Mouse (Mus musculus): ENCODE data around the gene Plekho1. TPM values are rescaled to one million over a fixed set of nuclear protein-coding genes. Genes with fewer than 3 reads are reported as not detected.
"Not testable (repeated sequence)": the region's sequence is repeated elsewhere in the genome, so short reads cannot be mapped to it uniquely, and the experiment has no call there.

The Plekho1 gene
- 76.1 and 80.8 TPM in 2 replicates for polyA plus RNA-seq (2016; fragmentation: Nextera tagmentation; extraction: Ambion mirVana)

GRCm38 (mm10) chr3:95995802-95996428 is at the start of gene Plekho1:
Plekho1 (minus strand) TSS chr3:95996001.
- peak within 1 kb of the TSS; percentile 99 for H3K9ac ChIP-seq
- peaks cover 18% of the 10 kb centered on the region for H3K36me3 ChIP-seq
- H3K27me3 ChIP-seq (replicated peaks), result no peaks in the 10 kb centered on the region
- peak; percentile 58 for ATAC-seq (ENCODE audit: insufficient number of reproducible peaks, low FRiP score)
- peak within 1 kb of the TSS; percentile 84 for H3K4me2 ChIP-seq
- H3K4me3 ChIP-seq, result peak within 1 kb of the TSS; percentile 94
- no peaks in the 10 kb centered on the region for H3K9me3 ChIP-seq (replicated peaks)
- peaks cover 65% of the 10 kb centered on the region for H3K4me1 ChIP-seq (replicated peaks)
- under 1% methylated on average over 77 of the region's 84 CpGs for WGBS
- peak within 1 kb of the TSS; percentile 100 for H3K27ac ChIP-seq (ENCODE audit: poor library complexity, severe bottlenecking)

- H3K9ac ChIP-seq; H3K27ac ChIP-seq (ENCODE audit: poor library complexity, severe bottlenecking); ATAC-seq (ENCODE audit: insufficient number of reproducible peaks, low FRiP score); H3K4me3 ChIP-seq; H3K27me3 ChIP-seq (replicated peaks); H3K4me2 ChIP-seq; H3K4me1 ChIP-seq (replicated peaks); H3K9me3 ChIP-seq (replicated peaks): not testable (repeated sequence)
- 86% methylated on average over 3 of the region's 3 CpGs for WGBS
- H3K36me3 ChIP-seq, result peaks cover 14% of the 10 kb centered on the region
These were observed 48.8 kb upstream of the Plekho1 start for GRCm38 (mm10) chr3:96044559-96044958.

- Histone ChIP-seq H3K9ac (no peak overlapping the region), H3K4me3 (no peak overlapping the region), H3K4me2 (no peak overlapping the region), H3K4me1 (replicated peaks) (peaks cover 9% of the 10 kb centered on the region), H3K36me3 (peaks cover 14% of the 10 kb centered on the region), H3K9me3 (replicated peaks) (no peaks in the 10 kb centered on the region), H3K27ac (ENCODE audit: poor library complexity, severe bottlenecking) (peak overlapping the region; percentile 56; the same call in 1 of the 2 replicates), H3K27me3 (replicated peaks) (no peaks in the 10 kb centered on the region)
- no peak for ATAC-seq (ENCODE audit: insufficient number of reproducible peaks, low FRiP score)
- 46% methylated on average over 1 of the region's 1 CpGs for WGBS
These were observed 47.3 kb upstream of the Plekho1 start for GRCm38 (mm10) chr3:96043104-96043503.

- H3K4me1 ChIP-seq (replicated peaks), result peaks cover 11% of the 10 kb centered on the region
- no peak for ATAC-seq (ENCODE audit: insufficient number of reproducible peaks, low FRiP score)
- H3K36me3 ChIP-seq, result peaks cover 11% of the 10 kb centered on the region
- no peak overlapping the region for H3K4me3 ChIP-seq
- H3K4me2 ChIP-seq, result no peak overlapping the region
- no peaks in the 10 kb centered on the region for H3K9me3 ChIP-seq (replicated peaks)
- no peak overlapping the region for H3K27ac ChIP-seq (ENCODE audit: poor library complexity, severe bottlenecking)
- H3K9ac ChIP-seq, result no peak overlapping the region
- WGBS, result 90% methylated on average over 6 of the region's 6 CpGs
- no peaks in the 10 kb centered on the region for H3K27me3 ChIP-seq (replicated peaks)
These were observed 45.3 kb upstream of the Plekho1 start for GRCm38 (mm10) chr3:96041079-96041478.

GRCm38 (mm10) chr3:96040663-96041006 is 44.8 kb upstream of the Plekho1 start:
- ATAC-seq (ENCODE audit: insufficient number of reproducible peaks, low FRiP score), result no peak
- Histone ChIP-seq H3K27me3 (replicated peaks) (no peaks in the 10 kb centered on the region), H3K36me3 (peaks cover 6% of the 10 kb centered on the region), H3K9me3 (replicated peaks) (no peaks in the 10 kb centered on the region), H3K4me3 (no peak overlapping the region), H3K9ac (no peak overlapping the region), H3K4me2 (no peak overlapping the region), H3K4me1 (replicated peaks) (peaks cover 12% of the 10 kb centered on the region), H3K27ac (ENCODE audit: poor library complexity, severe bottlenecking) (no peak overlapping the region)
- WGBS, result 89% methylated on average over 2 of the region's 2 CpGs

GRCm38 (mm10) chr3:96039857-96040662 is 44.3 kb upstream of the Plekho1 start:
- H3K4me2 ChIP-seq, result no peak overlapping the region
- no peaks in the 10 kb centered on the region for H3K9me3 ChIP-seq (replicated peaks)
- no peak for ATAC-seq (ENCODE audit: insufficient number of reproducible peaks, low FRiP score)
- no peak overlapping the region for H3K27ac ChIP-seq (ENCODE audit: poor library complexity, severe bottlenecking)
- no peak overlapping the region for H3K9ac ChIP-seq
- H3K27me3 ChIP-seq (replicated peaks), result no peaks in the 10 kb centered on the region
- peaks cover 18% of the 10 kb centered on the region for H3K4me1 ChIP-seq (replicated peaks)
- 78% methylated on average over 9 of the region's 9 CpGs for WGBS
- no peak overlapping the region for H3K4me3 ChIP-seq
- H3K36me3 ChIP-seq, result peaks cover under 1% of the 10 kb centered on the region

- no peak overlapping the region for H3K27ac ChIP-seq (ENCODE audit: poor library complexity, severe bottlenecking)
- 92% methylated on average over 4 of the region's 4 CpGs for WGBS
These were observed 43.0 kb upstream of the Plekho1 start for GRCm38 (mm10) chr3:96038851-96039250.

GRCm38 (mm10) chr3:96038156-96038555 is 42.4 kb upstream of the Plekho1 start:
- Histone ChIP-seq H3K36me3 (peaks cover 5% of the 10 kb centered on the region; the same call in 1 of the 2 replicates), H3K9me3 (replicated peaks) (no peaks in the 10 kb centered on the region), H3K9ac (no peak overlapping the region), H3K4me1 (replicated peaks) (peaks cover 23% of the 10 kb centered on the region), H3K27me3 (replicated peaks) (no peaks in the 10 kb centered on the region), H3K27ac (ENCODE audit: poor library complexity, severe bottlenecking) (no peak overlapping the region), H3K4me2 (no peak overlapping the region), H3K4me3 (no peak overlapping the region)
- WGBS, result 62% methylated on average over 5 of the region's 5 CpGs
- no peak for ATAC-seq (ENCODE audit: insufficient number of reproducible peaks, low FRiP score)

More at GRCm38 (mm10) chr3:96038851-96039250, 43.0 kb upstream of the Plekho1 start:
- Histone ChIP-seq H3K9ac (no peak overlapping the region), H3K27me3 (replicated peaks) (no peaks in the 10 kb centered on the region), H3K4me3 (no peak overlapping the region), H3K4me1 (replicated peaks) (peaks cover 26% of the 10 kb centered on the region), H3K4me2 (no peak overlapping the region), H3K36me3 (no peaks in the 10 kb centered on the region), H3K9me3 (replicated peaks) (no peaks in the 10 kb centered on the region)
- no peak for ATAC-seq (ENCODE audit: insufficient number of reproducible peaks, low FRiP score)

- Histone ChIP-seq H3K4me2 (no peak overlapping the region), H3K36me3 (peaks cover 10% of the 10 kb centered on the region), H3K4me1 (replicated peaks) (peaks cover 20% of the 10 kb centered on the region), H3K27me3 (replicated peaks) (no peaks in the 10 kb centered on the region), H3K4me3 (no peak overlapping the region), H3K27ac (ENCODE audit: poor library complexity, severe bottlenecking) (no peak overlapping the region), H3K9ac (no peak overlapping the region), H3K9me3 (replicated peaks) (no peaks in the 10 kb centered on the region)
- no peak for ATAC-seq (ENCODE audit: insufficient number of reproducible peaks, low FRiP score)
- 88% methylated on average over 6 of the region's 6 CpGs for WGBS
These were observed 41.0 kb upstream of the Plekho1 start for GRCm38 (mm10) chr3:96036796-96037195.

GRCm38 (mm10) chr3:96033046-96033445 is 37.2 kb upstream of the Plekho1 start:
- H3K9me3 ChIP-seq (replicated peaks), result no peaks in the 10 kb centered on the region

GRCm38 (mm10) chr3:96032652-96033017 is 36.8 kb upstream of the Plekho1 start:
- Histone ChIP-seq H3K4me2 (no peak overlapping the region), H3K27ac (ENCODE audit: poor library complexity, severe bottlenecking) (no peak overlapping the region), H3K4me3 (no peak overlapping the region), H3K27me3 (replicated peaks) (no peaks in the 10 kb centered on the region), H3K4me1 (replicated peaks) (peaks cover 15% of the 10 kb centered on the region), H3K36me3 (peaks cover 21% of the 10 kb centered on the region), H3K9me3 (replicated peaks) (no peaks in the 10 kb centered on the region), H3K9ac (no peak overlapping the region)
- no peak for ATAC-seq (ENCODE audit: insufficient number of reproducible peaks, low FRiP score)
- 88% methylated on average over 6 of the region's 6 CpGs for WGBS

More at GRCm38 (mm10) chr3:96033046-96033445, 37.2 kb upstream of the Plekho1 start:
- H3K4me2 ChIP-seq, result no peak overlapping the region
- WGBS, result 81% methylated on average over 4 of the region's 4 CpGs
- peaks cover 21% of the 10 kb centered on the region for H3K36me3 ChIP-seq
- H3K4me1 ChIP-seq (replicated peaks), result peaks cover 16% of the 10 kb centered on the region
- no peak overlapping the region for H3K4me3 ChIP-seq
- H3K9ac ChIP-seq, result no peak overlapping the region
- no peak for ATAC-seq (ENCODE audit: insufficient number of reproducible peaks, low FRiP score)
- no peak overlapping the region for H3K27ac ChIP-seq (ENCODE audit: poor library complexity, severe bottlenecking)
- H3K27me3 ChIP-seq (replicated peaks), result no peaks in the 10 kb centered on the region

All from heart, embryonic 12.5 days (tissue).